Mouse (Mus musculus): ENCODE results near the gene Wdfy4.

DNA sequence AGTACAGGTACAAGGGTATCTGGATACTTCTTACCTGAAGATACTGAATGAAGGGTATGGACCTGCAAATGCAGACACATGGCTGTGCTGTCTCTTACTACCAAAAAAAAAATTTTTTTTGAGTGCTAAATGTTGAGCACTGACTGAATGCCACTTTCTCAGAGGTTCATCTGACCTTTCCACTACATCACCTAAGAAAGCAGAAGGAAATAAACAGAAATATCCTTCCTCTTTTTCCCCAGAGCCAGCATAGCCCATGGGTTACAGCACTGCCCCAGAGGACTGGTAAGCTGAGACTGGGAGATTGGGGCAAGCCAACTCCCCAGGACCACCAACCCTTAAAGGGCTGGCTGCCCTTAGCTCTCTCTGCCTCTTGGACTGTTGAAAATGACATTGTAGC is 8.5 kb upstream of the Wdfy4 start:
- TF ChIP-seq CTCF (IDR thresholded peaks at IDR 0.05; ENCODE audit: extremely low read depth, insufficient read depth, low read length) (no peak), POLR2A (IDR thresholded peaks at IDR 0.05; ENCODE audit: extremely low read depth, insufficient read depth, low read length) (no peak)

Data from cortical plate, adult 2 months (tissue).